Mouse (Mus musculus): ENCODE results near the gene Gm44503. TPM values are rescaled to one million over a fixed set of nuclear protein-coding genes. Genes with fewer than 3 reads are reported as not detected.

Gm44503 gene
- polyA plus RNA-seq, 1 experiment from 2014 or later = not detected

- H3K27me3 ChIP-seq (ENCODE audit: control insufficient read depth, insufficient read depth, low read depth, low read length) = no peaks in the 10 kb centered on the region
- 88% methylated on average over 3 of the region's 3 CpGs for WGBS
- H3K4me1 ChIP-seq (replicated peaks; ENCODE audit: control insufficient read depth, insufficient read depth, low read length) = no peaks in the 10 kb centered on the region
- ATAC-seq (ENCODE audit: low read depth) = no peak
- no peaks in the 10 kb centered on the region for H3K9me3 ChIP-seq (ENCODE audit: control insufficient read depth, low read length)
- H3K4me3 ChIP-seq (ENCODE audit: low read length) = no peak overlapping the region
- H3K36me3 ChIP-seq (ENCODE audit: control insufficient read depth, insufficient read depth, low read length) = peaks cover 13% of the 10 kb centered on the region; the same call in 1 of the 2 replicates
- no peak overlapping the region for H3K27ac ChIP-seq (ENCODE audit: low read length)
- no peak overlapping the region for H3K9ac ChIP-seq (ENCODE audit: low read length)
- H3K4me2 ChIP-seq (ENCODE audit: low read depth, low read length) = no peak overlapping the region
Observed at GRCm38 (mm10) chr9:73006175-73006574, 47.5 kb downstream of the Gm44503 start.

GRCm38 (mm10) chr9:73008384-73008783, 49.7 kb downstream of the Gm44503 start:
- no peaks in the 10 kb centered on the region for H3K9me3 ChIP-seq (ENCODE audit: control insufficient read depth, low read length)
- WGBS = 50% methylated on average over 3 of the region's 3 CpGs

GRCm38 (mm10) chr9:73012629-73013028, 54.0 kb downstream of the Gm44503 start:
- no peaks in the 10 kb centered on the region for H3K27me3 ChIP-seq (ENCODE audit: control insufficient read depth, insufficient read depth, low read depth, low read length)
- H3K4me2 ChIP-seq (ENCODE audit: low read depth, low read length) = no peak overlapping the region
- H3K4me3 ChIP-seq (ENCODE audit: low read length) = no peak overlapping the region
- no peak overlapping the region for H3K27ac ChIP-seq (ENCODE audit: low read length)
- H3K9me3 ChIP-seq (ENCODE audit: control insufficient read depth, low read length) = no peaks in the 10 kb centered on the region
- ATAC-seq (ENCODE audit: low read depth) = no peak
- H3K4me1 ChIP-seq (replicated peaks; ENCODE audit: control insufficient read depth, insufficient read depth, low read length) = no peaks in the 10 kb centered on the region
- H3K9ac ChIP-seq (ENCODE audit: low read length) = no peak overlapping the region
- H3K36me3 ChIP-seq (ENCODE audit: control insufficient read depth, insufficient read depth, low read length) = peaks cover 20% of the 10 kb centered on the region
- WGBS = 85% methylated on average over 4 of the region's 4 CpGs

More at GRCm38 (mm10) chr9:73008384-73008783, 49.7 kb downstream of the Gm44503 start:
- no peak for ATAC-seq (ENCODE audit: low read depth)
- Histone ChIP-seq H3K4me2 (ENCODE audit: low read depth, low read length) (no peak overlapping the region), H3K27me3 (ENCODE audit: control insufficient read depth, insufficient read depth, low read depth, low read length) (no peaks in the 10 kb centered on the region), H3K4me1 (replicated peaks; ENCODE audit: control insufficient read depth, insufficient read depth, low read length) (no peaks in the 10 kb centered on the region), H3K27ac (ENCODE audit: low read length) (no peak overlapping the region), H3K36me3 (ENCODE audit: control insufficient read depth, insufficient read depth, low read length) (peaks cover 17% of the 10 kb centered on the region; the same call in 1 of the 2 replicates), H3K9ac (ENCODE audit: low read length) (no peak overlapping the region), H3K4me3 (ENCODE audit: low read length) (no peak overlapping the region)

GRCm38 (mm10) chr9:73014724-73015123, 56.1 kb downstream of the Gm44503 start:
- H3K4me2 ChIP-seq (ENCODE audit: low read depth, low read length) = no peak overlapping the region
- no peak overlapping the region for H3K27ac ChIP-seq (ENCODE audit: low read length)
- no peaks in the 10 kb centered on the region for H3K4me1 ChIP-seq (replicated peaks; ENCODE audit: control insufficient read depth, insufficient read depth, low read length)
- WGBS = 77% methylated on average over 13 of the region's 13 CpGs
- H3K9ac ChIP-seq (ENCODE audit: low read length) = no peak overlapping the region
- no peak overlapping the region for H3K4me3 ChIP-seq (ENCODE audit: low read length)
- H3K27me3 ChIP-seq (ENCODE audit: control insufficient read depth, insufficient read depth, low read depth, low read length) = no peaks in the 10 kb centered on the region
- ATAC-seq (ENCODE audit: low read depth) = no peak
- peaks cover 23% of the 10 kb centered on the region for H3K36me3 ChIP-seq (ENCODE audit: control insufficient read depth, insufficient read depth, low read length)
- H3K9me3 ChIP-seq (ENCODE audit: control insufficient read depth, low read length) = no peaks in the 10 kb centered on the region

- Histone ChIP-seq H3K4me3 (ENCODE audit: low read length) (no peak overlapping the region), H3K4me2 (ENCODE audit: low read depth, low read length) (no peak overlapping the region), H3K27me3 (ENCODE audit: control insufficient read depth, insufficient read depth, low read depth, low read length) (no peaks in the 10 kb centered on the region), H3K9ac (ENCODE audit: low read length) (no peak overlapping the region), H3K9me3 (ENCODE audit: control insufficient read depth, low read length) (no peaks in the 10 kb centered on the region), H3K36me3 (ENCODE audit: control insufficient read depth, insufficient read depth, low read length) (peaks cover 13% of the 10 kb centered on the region), H3K4me1 (replicated peaks; ENCODE audit: control insufficient read depth, insufficient read depth, low read length) (no peaks in the 10 kb centered on the region), H3K27ac (ENCODE audit: low read length) (no peak overlapping the region)
- ATAC-seq (ENCODE audit: low read depth) = no peak
- 85% methylated on average over 10 of the region's 10 CpGs for WGBS
Observed at GRCm38 (mm10) chr9:73019841-73020240, 61.2 kb downstream of the Gm44503 start.

- H3K4me2 ChIP-seq (ENCODE audit: low read depth, low read length) = no peak overlapping the region
- no peaks in the 10 kb centered on the region for H3K27me3 ChIP-seq (ENCODE audit: control insufficient read depth, insufficient read depth, low read depth, low read length)
- ATAC-seq (ENCODE audit: low read depth) = no peak
- H3K27ac ChIP-seq (ENCODE audit: low read length) = no peak overlapping the region
- no peak overlapping the region for H3K9ac ChIP-seq (ENCODE audit: low read length)
- H3K36me3 ChIP-seq (ENCODE audit: control insufficient read depth, insufficient read depth, low read length) = peaks cover 12% of the 10 kb centered on the region
- no peak overlapping the region for H3K4me3 ChIP-seq (ENCODE audit: low read length)
- 88% methylated on average over 5 of the region's 5 CpGs for WGBS
- H3K9me3 ChIP-seq (ENCODE audit: control insufficient read depth, low read length) = no peaks in the 10 kb centered on the region
- H3K4me1 ChIP-seq (replicated peaks; ENCODE audit: control insufficient read depth, insufficient read depth, low read length) = no peaks in the 10 kb centered on the region
Observed at GRCm38 (mm10) chr9:73020566-73021097, 62.0 kb downstream of the Gm44503 start.

GRCm38 (mm10) chr9:73025818-73026636, 67.4 kb downstream of the Gm44503 start:
- Histone ChIP-seq H3K9ac (ENCODE audit: low read length) (no peak overlapping the region), H3K4me3 (ENCODE audit: low read length) (no peak overlapping the region), H3K9me3 (ENCODE audit: control insufficient read depth, low read length) (no peaks in the 10 kb centered on the region), H3K27ac (ENCODE audit: low read length) (no peak overlapping the region), H3K4me1 (replicated peaks; ENCODE audit: control insufficient read depth, insufficient read depth, low read length) (no peaks in the 10 kb centered on the region), H3K36me3 (ENCODE audit: control insufficient read depth, insufficient read depth, low read length) (no peaks in the 10 kb centered on the region; the same call in 1 of the 2 replicates), H3K4me2 (ENCODE audit: low read depth, low read length) (no peak overlapping the region), H3K27me3 (ENCODE audit: control insufficient read depth, insufficient read depth, low read depth, low read length) (no peaks in the 10 kb centered on the region)
- ATAC-seq (ENCODE audit: low read depth) = peak; percentile 41; the same call in 1 of the 2 replicates
- WGBS = 28% methylated on average over 16 of the region's 17 CpGs

- no peak for ATAC-seq (ENCODE audit: low read depth)
- Histone ChIP-seq H3K9ac (ENCODE audit: low read length) (no peak overlapping the region), H3K4me2 (ENCODE audit: low read depth, low read length) (no peak overlapping the region), H3K36me3 (ENCODE audit: control insufficient read depth, insufficient read depth, low read length) (peaks cover 10% of the 10 kb centered on the region; the same call in 1 of the 2 replicates), H3K4me1 (replicated peaks; ENCODE audit: control insufficient read depth, insufficient read depth, low read length) (no peaks in the 10 kb centered on the region), H3K9me3 (ENCODE audit: control insufficient read depth, low read length) (no peaks in the 10 kb centered on the region), H3K27ac (ENCODE audit: low read length) (no peak overlapping the region), H3K27me3 (ENCODE audit: control insufficient read depth, insufficient read depth, low read depth, low read length) (no peaks in the 10 kb centered on the region), H3K4me3 (ENCODE audit: low read length) (no peak overlapping the region)
- 85% methylated on average over 1 of the region's 1 CpGs for WGBS
Observed at GRCm38 (mm10) chr9:73030443-73030842, 71.8 kb downstream of the Gm44503 start.

- no peak for ATAC-seq (ENCODE audit: low read depth)
- H3K36me3 ChIP-seq (ENCODE audit: control insufficient read depth, insufficient read depth, low read length) = peaks cover 10% of the 10 kb centered on the region; the same call in 1 of the 2 replicates
Observed at GRCm38 (mm10) chr9:73031421-73031820, 72.8 kb downstream of the Gm44503 start.

More at GRCm38 (mm10) chr9:73031421-73031820, 72.8 kb downstream of the Gm44503 start:
- 72% methylated on average over 4 of the region's 4 CpGs for WGBS
- H3K9me3 ChIP-seq (ENCODE audit: control insufficient read depth, low read length) = no peaks in the 10 kb centered on the region
- no peak overlapping the region for H3K4me3 ChIP-seq (ENCODE audit: low read length)
- no peak overlapping the region for H3K9ac ChIP-seq (ENCODE audit: low read length)
- H3K27ac ChIP-seq (ENCODE audit: low read length) = no peak overlapping the region
- no peak overlapping the region for H3K4me2 ChIP-seq (ENCODE audit: low read depth, low read length)
- no peaks in the 10 kb centered on the region for H3K27me3 ChIP-seq (ENCODE audit: control insufficient read depth, insufficient read depth, low read depth, low read length)
- H3K4me1 ChIP-seq (replicated peaks; ENCODE audit: control insufficient read depth, insufficient read depth, low read length) = no peaks in the 10 kb centered on the region

All from lung, embryonic 16.5 days (tissue).